Mouse (Mus musculus) limb, embryonic 10.5 days (tissue): ENCODE data around the gene Tardbp. TPM values are rescaled to one million over a fixed set of nuclear protein-coding genes. Genes with fewer than 3 reads are reported as not detected.

ENCODE experiments used
- DNase-seq: peaks from one replicate; pipeline ENCODE4 v3.0.0-alpha.2; 2017; ENCODE audit warnings: low spot score
- H3K27ac ChIP-seq: fragments of 300-500 bp; sonication (generic); 2 replicates; pipeline ENCODE4 v1.5.1; 2016; ENCODE audit warnings: mild to moderate bottlenecking
- H3K27me3 ChIP-seq: fragments of 300-500 bp; sonication (generic); 2 replicates; pipeline ENCODE4 v1.6.1; 2016; ENCODE audit warnings: low read depth, mild to moderate bottlenecking; ENCODE audit not compliant: poor library complexity, severe bottlenecking
- H3K36me3 ChIP-seq: fragments of 300-500 bp; sonication (generic); 2 replicates; pipeline ENCODE4 v1.6.1; 2016; ENCODE audit warnings: mild to moderate bottlenecking, moderate library complexity
- H3K4me1 ChIP-seq: fragments of 300-500 bp; sonication (generic); 2 replicates; pipeline ENCODE4 v1.6.1; 2016
- H3K4me3 ChIP-seq: fragments of 300-500 bp; sonication (generic); 2 replicates; pipeline ENCODE4 v1.5.1; 2016; ENCODE audit warnings: mild to moderate bottlenecking, moderate library complexity
- H3K9me3 ChIP-seq: fragments of 300-500 bp; sonication (generic); replicated peaks from 2 replicates; pipeline ENCODE4 v1.6.1; 2016; ENCODE audit warnings: mild to moderate bottlenecking
- WGBS: fragments of 180-500 bp; shearing (Covaris S2); methylation state at CpG from one replicate; pipeline ENCODE4 v1.1.7; 2016; 5-methylcytosine and 5-hydroxymethylcytosine counted together
- polyA plus RNA-seq: library from polyadenylated mRNA; unstranded; fragments of >200 nt; fragmentation: Nextera tagmentation; extraction: Ambion mirVana; gene quantifications from 2 replicates; pipeline ENCODE4 v1.2.1, GENCODE M21; 2016

Tardbp gene
- polyA plus RNA-seq, 1 experiment from 2014 or later: 455 TPM

DNA sequence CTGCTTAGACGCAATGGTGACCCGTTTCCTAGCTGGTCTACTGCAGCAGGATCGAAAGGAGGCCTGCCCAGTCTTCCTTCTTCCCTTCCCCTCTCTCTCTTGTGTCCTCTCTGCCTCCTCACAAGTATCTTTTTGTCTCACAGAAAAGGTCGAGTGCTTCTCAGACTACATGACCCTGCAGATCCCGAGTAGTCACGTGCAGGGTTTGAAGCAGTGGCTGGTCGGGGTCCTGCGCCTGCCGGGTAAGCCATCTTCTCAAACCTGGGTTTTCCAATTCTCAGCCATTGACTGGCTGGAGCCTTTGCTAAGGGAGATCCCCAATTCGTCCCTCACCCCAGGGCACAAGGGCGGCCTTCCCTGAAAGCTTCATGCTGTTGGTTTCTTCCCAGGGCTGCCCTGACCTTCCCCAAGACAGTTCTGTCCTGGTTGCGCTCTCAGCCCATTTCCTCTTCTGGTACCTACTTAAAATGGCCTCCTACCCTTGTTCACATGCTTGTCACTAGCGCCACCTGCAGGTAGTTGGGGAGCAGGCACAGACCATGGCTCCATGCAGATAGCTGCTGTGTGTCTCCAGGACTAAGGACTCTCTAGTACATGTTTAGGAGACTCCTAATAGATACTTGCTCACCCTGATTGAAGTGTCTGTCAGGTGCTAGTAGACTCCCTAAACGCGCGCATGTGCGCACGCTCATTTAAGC lies 28.0 kb upstream of the Tardbp start:
- Histone ChIP-seq H3K27ac (no peak overlapping the region), H3K4me3 (no peak overlapping the region), H3K4me1 (peaks cover 16% of the 10 kb centered on the region), H3K27me3 (no peaks in the 10 kb centered on the region), H3K9me3 (no peaks in the 10 kb centered on the region), H3K36me3 (no peaks in the 10 kb centered on the region)
- 90% methylated on average over 18 of the region's 18 CpGs for WGBS
- DNase-seq: no peak

DNA sequence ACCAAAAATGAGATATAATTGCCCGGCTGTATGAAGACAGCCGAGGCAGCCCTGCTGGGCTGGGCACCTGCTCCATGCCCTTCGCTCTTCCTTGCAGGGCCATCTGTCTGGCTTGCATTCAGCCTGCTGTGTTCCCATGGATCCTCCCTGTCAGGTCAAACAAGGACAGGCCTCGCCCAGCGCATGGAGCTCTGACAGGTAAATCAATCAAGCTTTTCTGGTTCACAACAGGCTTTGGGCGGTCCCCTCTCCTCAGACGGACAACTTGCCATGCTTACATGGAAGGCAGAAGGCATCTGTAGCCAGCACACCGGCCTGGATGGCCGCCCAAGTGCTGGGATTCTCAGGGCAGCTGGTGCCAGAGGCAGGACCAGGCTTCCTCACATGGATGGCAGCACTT lies 24.2 kb upstream of the Tardbp start:
- DNase-seq: no peak
- H3K27me3 ChIP-seq: no peaks in the 10 kb centered on the region
- 76% methylated on average over 9 of the region's 9 CpGs for WGBS
- no peaks in the 10 kb centered on the region for H3K9me3 ChIP-seq
- H3K4me1 ChIP-seq: peaks cover 3% of the 10 kb centered on the region; the same call in 1 of the 2 replicates
- no peak overlapping the region for H3K4me3 ChIP-seq
- H3K27ac ChIP-seq: no peak overlapping the region
- no peaks in the 10 kb centered on the region for H3K36me3 ChIP-seq

DNA sequence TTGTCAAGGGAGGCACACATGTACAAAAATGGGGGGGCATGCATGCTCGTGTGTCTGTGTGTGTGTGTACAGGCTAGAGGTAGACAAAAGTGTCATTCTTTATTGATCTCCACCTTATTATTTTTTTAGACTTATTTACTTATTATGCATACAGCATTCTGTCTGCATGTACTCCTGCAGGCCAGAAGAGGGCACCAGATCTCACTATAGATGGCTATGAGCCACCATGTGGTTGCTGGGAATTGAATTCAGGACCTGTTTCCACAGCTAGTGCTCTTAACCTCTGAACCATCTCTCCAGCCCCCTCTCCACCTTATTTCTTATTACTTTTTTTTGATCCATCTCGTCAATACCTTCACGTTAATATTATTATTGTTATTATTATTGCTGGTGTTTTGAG lies 22.5 kb upstream of the Tardbp start:
- Histone ChIP-seq H3K27me3 (no peaks in the 10 kb centered on the region), H3K4me1 (peaks cover 3% of the 10 kb centered on the region), H3K4me3 (no peak overlapping the region), H3K9me3 (no peaks in the 10 kb centered on the region), H3K27ac (no peak overlapping the region), H3K36me3 (no peaks in the 10 kb centered on the region)
- WGBS: 66% methylated on average over 3 of the region's 3 CpGs
- DNase-seq: no peak

DNA sequence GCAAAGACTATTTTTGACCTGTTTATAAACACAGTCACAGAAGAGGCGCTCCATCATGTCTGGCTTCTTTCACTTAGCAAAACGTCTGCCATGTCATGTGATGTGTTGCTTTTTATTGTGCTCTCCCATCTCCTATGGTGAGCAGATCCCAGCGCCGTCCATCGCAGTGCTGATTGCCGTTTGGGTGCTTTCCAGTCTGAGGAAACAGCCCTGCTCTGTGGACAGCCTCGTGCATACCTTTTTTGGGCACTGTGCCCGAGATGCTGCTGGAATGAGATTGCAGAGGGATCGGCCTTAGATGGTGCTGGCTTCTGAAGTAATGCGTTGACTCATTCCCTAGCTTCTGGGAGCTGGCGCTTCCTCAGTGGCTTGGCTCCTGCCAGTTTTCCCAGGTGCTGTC lies 19.8 kb upstream of the Tardbp start:
- H3K4me1 ChIP-seq: peaks cover 11% of the 10 kb centered on the region
- no peak overlapping the region for H3K4me3 ChIP-seq
- H3K36me3 ChIP-seq: no peaks in the 10 kb centered on the region
- 72% methylated on average over 11 of the region's 11 CpGs for WGBS
- no peak for DNase-seq
- no peaks in the 10 kb centered on the region for H3K9me3 ChIP-seq
- H3K27me3 ChIP-seq: no peaks in the 10 kb centered on the region
- no peak overlapping the region for H3K27ac ChIP-seq

DNA sequence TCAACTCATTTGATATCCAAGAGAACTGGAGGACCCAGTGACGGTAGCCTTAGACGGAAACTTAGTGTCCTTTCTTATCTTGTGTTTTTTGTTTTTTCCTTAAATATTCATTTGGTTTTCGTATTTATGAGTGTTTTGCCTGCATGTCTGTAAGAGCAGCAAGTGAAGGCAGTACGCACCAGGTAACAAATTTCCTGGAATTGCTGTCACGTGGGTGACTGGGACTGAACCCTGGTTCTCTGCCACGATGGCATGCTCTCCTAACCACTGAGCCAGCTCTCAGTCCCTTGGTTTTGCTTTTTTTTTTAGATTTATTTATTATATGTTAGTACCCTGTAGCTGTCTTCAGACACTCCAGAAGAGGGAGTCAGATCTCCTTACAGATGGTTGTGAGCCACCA lies 18.1 kb upstream of the Tardbp start:
- no peak overlapping the region for H3K4me3 ChIP-seq
- H3K27ac ChIP-seq: no peak overlapping the region
- WGBS: 89% methylated on average over 6 of the region's 6 CpGs
- no peak for DNase-seq
- H3K9me3 ChIP-seq: no peaks in the 10 kb centered on the region
- H3K4me1 ChIP-seq: peaks cover 11% of the 10 kb centered on the region; the same call in 1 of the 2 replicates
- no peaks in the 10 kb centered on the region for H3K36me3 ChIP-seq
- H3K27me3 ChIP-seq: no peaks in the 10 kb centered on the region

DNA sequence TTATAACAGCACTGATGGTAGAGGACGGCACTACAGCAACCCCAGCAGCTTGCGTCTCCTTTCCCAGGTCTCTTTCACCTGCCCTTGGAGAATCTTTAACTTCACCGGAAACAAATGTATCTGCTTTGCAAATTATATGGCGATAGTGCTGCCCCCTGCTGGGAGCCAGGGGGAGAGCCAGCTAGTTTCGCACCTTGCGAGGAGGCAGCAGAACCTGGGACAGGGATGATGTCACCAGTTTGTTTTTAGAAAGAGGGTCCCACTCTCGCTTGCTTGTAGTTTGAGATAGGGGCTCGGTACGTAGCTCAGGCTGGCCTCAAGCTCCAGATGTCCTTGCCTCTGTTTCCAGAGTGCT lies 17.3 kb upstream of the Tardbp start:
- Histone ChIP-seq H3K27me3 (no peaks in the 10 kb centered on the region), H3K4me1 (peaks cover 11% of the 10 kb centered on the region; the same call in 1 of the 2 replicates), H3K36me3 (no peaks in the 10 kb centered on the region), H3K4me3 (peak overlapping the region; percentile 9; the same call in 1 of the 2 replicates), H3K9me3 (no peaks in the 10 kb centered on the region), H3K27ac (no peak overlapping the region)
- DNase-seq: peak; percentile 83
- WGBS: 6% methylated on average over 9 of the region's 9 CpGs

DNA sequence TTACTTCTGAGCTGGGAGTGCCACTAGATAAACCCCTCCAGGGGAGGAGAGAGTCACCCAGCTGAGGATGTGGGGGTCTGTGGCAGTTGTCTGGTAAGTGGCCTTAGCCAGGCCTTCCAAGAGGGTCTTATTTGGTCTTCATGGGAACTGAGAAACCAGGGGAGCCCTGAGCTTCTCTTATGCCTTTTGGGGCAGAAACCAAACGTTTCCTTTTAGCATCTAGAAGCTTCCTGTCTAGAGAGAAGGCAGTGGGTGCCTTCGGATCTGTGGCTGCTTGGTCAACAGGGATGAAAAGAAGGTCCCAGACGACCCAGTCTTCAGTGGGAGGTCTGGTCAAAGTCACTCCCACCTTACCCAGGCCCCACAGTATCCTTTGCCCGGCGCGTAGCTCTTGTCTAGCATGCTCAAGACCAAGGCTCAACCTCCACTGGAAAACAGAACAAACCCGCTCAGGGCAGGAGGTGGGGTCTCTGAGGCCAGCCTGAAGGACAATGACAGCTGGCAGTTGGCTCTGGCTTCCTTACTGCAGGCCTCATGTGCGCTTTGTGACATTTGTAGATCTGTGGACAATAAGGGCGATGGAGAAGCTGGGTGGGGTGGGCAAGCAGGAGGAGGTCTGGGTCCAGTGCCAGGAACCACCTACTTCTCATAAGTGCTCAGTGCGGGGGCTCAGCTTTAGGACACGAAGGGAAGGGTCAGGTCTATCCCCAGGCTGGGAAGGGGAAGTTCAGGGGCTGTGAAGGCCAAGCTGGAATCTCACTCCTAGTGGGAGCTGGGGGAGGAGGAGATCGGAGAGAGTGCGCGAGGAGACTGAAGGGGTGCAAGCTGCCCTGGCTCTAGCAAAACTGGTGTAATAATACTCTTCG lies 16.7 kb upstream of the Tardbp start, which contains the start of gene Gm572:
Gene Gm572, plus strand, starts transcription at position 27 of the 866 bp plus-strand sequence.
- Histone ChIP-seq H3K27ac (no peak within 1 kb of the TSS), H3K36me3 (no peaks in the 10 kb centered on the region), H3K9me3 (no peaks in the 10 kb centered on the region), H3K27me3 (no peaks in the 10 kb centered on the region), H3K4me3 (peak within 1 kb of the TSS; percentile 9; the same call in 1 of the 2 replicates), H3K4me1 (peaks cover 11% of the 10 kb centered on the region; the same call in 1 of the 2 replicates)
- no peak for DNase-seq
- 66% methylated on average over 15 of the region's 15 CpGs for WGBS

- Histone ChIP-seq H3K9me3 (no peaks in the 10 kb centered on the region), H3K4me3 (no peak overlapping the region), H3K4me1 (peaks cover 11% of the 10 kb centered on the region), H3K36me3 (no peaks in the 10 kb centered on the region), H3K27ac (no peak overlapping the region), H3K27me3 (no peaks in the 10 kb centered on the region)
- no peak for DNase-seq
- 91% methylated on average over 5 of the region's 5 CpGs for WGBS
Measured at GRCm38 (mm10) chr4:148641121-148641520, 14.3 kb upstream of the Tardbp start.

DNA sequence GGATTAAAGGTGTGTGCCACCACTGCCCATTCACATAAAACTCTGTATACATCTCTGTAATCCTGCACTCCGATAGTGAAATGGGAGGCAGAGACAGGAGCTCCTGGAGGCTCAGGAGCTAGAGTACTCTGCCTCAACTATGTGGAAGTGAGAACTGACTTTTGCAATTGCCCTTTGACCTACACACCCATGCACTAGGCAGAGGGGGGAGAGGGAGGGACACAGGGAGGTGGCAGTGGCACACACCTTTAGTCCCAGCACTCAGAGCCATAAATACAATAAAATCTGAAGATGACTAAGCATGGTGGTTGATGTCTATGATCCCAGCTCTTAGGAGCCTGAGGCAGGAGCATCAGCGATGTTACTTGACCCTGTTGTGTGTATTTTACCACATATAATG lies 12.6 kb upstream of the Tardbp start:
- WGBS: 89% methylated on average over 2 of the region's 2 CpGs
- no peaks in the 10 kb centered on the region for H3K9me3 ChIP-seq
- H3K27me3 ChIP-seq: no peaks in the 10 kb centered on the region
- H3K27ac ChIP-seq: no peak overlapping the region
- no peak for DNase-seq
- H3K4me3 ChIP-seq: no peak overlapping the region
- H3K36me3 ChIP-seq: no peaks in the 10 kb centered on the region
- peaks cover 11% of the 10 kb centered on the region for H3K4me1 ChIP-seq

GRCm38 (mm10) chr4:148638302-148638701 lies 11.5 kb upstream of the Tardbp start:
- WGBS: 65% methylated on average over 9 of the region's 9 CpGs
- Histone ChIP-seq H3K27me3 (no peaks in the 10 kb centered on the region), H3K4me3 (no peak overlapping the region), H3K27ac (no peak overlapping the region), H3K9me3 (no peaks in the 10 kb centered on the region), H3K4me1 (peaks cover 3% of the 10 kb centered on the region), H3K36me3 (no peaks in the 10 kb centered on the region)
- no peak for DNase-seq

- WGBS: 87% methylated on average over 2 of the region's 2 CpGs
- no peaks in the 10 kb centered on the region for H3K9me3 ChIP-seq
- H3K27ac ChIP-seq: no peak overlapping the region
- H3K27me3 ChIP-seq: no peaks in the 10 kb centered on the region
- H3K36me3 ChIP-seq: no peaks in the 10 kb centered on the region
- no peak for DNase-seq
- H3K4me1 ChIP-seq: peaks cover 3% of the 10 kb centered on the region; the same call in 1 of the 2 replicates
- H3K4me3 ChIP-seq: no peak overlapping the region
Measured at GRCm38 (mm10) chr4:148635309-148635708, 8.5 kb upstream of the Tardbp start.

- H3K27me3 ChIP-seq: no peaks in the 10 kb centered on the region
- peaks cover 3% of the 10 kb centered on the region; the same call in 1 of the 2 replicates for H3K4me1 ChIP-seq
- H3K4me3 ChIP-seq: no peak overlapping the region
- H3K27ac ChIP-seq: no peak overlapping the region
- H3K9me3 ChIP-seq: no peaks in the 10 kb centered on the region
- no peaks in the 10 kb centered on the region for H3K36me3 ChIP-seq
- DNase-seq: no peak
- WGBS: 73% methylated on average over 2 of the region's 2 CpGs
Measured at GRCm38 (mm10) chr4:148633395-148634061, 6.7 kb upstream of the Tardbp start.
